Mouse (Mus musculus) regulatory T cell (primary cell): ENCODE measurements at regions not wholly inside any gene's neighbourhood (a gene's known extent, or its start where the extent isn't known, plus 50 kb on each side); places are given as distances from the start of the nearest gene placed in this dataset.

Source experiments
- in situ Hi-C: fragments of 300-600 bp; cut with MboI, MseI; formaldehyde crosslinking; loops from one replicate; pipeline ENCODE4 v1.15.1; 2025; ENCODE audit warnings: high pct_unique_total_duplicates

DNA sequence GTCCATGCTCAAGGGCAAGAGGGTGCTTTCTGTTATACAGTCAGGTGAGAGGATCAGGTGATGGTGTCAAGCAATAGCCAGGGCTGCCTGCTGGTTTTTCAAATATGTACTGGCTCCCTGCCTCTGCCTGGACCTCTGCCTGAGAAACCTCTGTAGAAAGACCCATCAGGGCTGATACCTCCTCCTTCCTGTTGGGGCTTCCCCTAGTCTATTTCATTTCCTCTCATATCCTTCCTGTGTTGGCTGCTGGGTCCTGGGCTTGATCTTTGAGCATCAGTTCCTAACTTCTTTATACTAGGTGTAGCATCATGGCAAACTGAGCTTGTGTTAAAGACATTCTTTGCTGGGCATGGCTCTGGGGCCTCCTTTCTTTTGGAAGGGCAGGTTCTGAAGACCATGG lies 89.5 kb downstream of the Tmem38b start:
- in situ Hi-C loops, result loop anchor here (5.0 kb wide), 1 partner anchor 33 kb away; no protein-coding TSS in a partner anchor

DNA sequence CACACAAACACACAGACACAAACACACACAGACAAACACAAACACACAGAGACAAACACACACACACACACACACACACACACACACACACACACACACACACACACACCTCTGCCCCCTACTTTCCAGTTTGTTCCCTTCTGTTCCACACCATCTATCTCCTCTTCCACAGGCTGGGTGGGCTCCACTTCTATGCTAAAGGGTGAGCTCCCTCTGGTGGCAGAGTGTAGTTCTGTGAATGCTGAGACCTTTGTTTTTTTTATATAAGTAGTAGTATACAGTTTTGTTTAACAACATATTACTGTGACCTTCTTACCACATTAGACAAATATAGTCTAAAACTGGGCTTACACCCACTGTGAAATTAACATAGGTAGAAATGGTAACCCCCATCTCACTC lies 93.3 kb downstream of the Tmem38b start:
- in situ Hi-C loops, result loop anchor here (5.0 kb wide), 1 partner anchor 37 kb away; no protein-coding TSS in a partner anchor

DNA sequence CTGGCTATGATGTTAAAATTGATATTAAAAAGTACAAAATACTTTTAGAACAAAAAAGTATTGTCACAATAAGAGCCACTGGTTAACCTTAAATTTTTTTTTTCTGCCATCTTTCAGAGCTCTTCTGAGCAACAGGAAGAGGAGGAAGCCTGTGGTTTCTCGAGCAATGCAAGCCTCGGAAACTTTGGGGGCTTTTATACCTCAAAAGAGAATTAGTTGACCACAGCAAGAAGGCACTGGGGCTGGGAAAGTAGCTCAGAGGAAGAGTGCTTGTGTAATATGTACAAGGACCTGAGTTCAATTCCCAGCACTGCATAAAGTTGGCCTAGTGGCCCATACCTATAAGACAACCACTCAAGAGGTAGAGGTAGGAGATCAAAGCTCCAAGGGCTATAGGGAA lies 94.7 kb downstream of the Tmem38b start:
- in situ Hi-C loops, result no loop called here

DNA sequence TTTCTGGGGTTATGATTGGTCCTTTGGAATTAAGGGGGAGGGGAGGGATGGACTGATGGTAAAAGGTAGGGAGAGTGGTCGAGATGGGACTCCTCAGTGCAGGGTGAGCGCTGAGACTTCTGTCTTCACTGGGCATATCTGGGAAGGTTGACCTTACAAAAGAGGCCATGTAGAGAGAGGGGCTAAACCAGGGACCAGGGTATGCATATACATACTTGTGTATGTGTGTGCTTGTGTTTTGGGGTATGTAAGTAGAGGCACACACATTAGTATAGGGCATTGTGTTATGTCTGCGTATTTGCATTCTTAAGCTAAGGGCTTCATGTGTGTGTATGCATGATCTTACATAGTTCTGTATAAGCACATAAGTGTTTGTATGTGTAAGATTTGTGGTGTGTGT lies 105.2 kb downstream of the Tmem38b start:
- in situ Hi-C loops, result no loop called here

DNA sequence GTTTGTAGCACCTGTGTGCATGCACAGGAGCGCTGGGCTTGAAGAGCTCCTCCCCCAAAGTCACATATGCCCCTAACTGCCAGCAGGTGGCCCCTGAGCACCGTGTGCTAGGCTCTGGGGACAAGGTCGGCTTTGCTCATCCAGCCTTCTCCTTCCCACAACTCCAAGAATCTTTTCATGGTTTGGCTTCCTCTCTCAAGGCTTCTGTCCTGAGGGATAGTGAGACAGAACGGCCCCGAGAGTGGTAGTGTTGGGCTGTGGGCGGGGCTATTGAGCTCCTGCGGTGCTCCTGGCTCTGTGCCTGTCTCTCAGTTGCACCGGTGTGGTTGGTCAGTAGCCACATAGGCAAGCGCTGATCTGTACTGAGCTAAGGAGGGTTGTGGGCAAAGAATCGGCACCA lies 105.7 kb downstream of the Tmem38b start:
- in situ Hi-C loops, result no loop called here

DNA sequence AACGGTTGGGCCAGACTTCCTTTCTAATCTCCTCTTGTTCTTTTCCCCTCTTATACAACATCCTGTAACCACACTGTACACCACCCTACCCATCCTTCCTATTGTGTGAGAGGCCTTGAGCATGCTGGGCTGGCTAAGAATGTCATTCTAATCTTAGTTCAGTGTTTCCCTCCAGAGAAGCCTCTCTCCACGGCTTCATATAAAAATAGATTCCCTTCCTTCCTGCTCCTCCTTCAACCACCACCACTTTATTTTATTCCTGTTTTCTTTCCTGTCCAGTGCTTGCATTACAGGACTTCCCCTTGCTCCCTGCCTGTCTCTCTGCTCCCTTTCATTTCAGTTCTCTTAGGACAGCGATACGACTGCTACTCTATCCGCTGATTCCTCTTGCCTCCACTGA lies 109.5 kb downstream of the Tmem38b start:
- in situ Hi-C loops, result no loop called here

DNA sequence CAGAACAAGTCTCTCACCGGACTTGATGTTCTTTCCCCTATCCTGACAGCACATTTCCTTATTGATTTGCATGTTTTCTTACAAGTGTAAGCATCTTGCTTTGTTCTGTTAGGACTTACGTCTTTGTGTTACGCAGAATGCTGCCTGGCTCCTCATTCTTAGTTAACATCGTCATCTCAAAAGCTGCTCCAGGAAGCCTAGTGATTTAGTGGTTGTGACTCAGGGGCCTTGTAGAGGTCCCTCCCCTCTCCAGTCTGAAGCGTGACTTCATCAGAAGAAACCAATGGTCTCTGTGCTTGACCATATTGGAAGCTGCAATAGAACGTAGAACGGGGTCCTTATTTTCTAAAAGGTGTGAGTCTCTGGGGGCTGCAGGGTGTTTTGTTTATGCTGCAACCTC lies 122.9 kb downstream of the Tmem38b start:
- in situ Hi-C loops, result no loop called here

DNA sequence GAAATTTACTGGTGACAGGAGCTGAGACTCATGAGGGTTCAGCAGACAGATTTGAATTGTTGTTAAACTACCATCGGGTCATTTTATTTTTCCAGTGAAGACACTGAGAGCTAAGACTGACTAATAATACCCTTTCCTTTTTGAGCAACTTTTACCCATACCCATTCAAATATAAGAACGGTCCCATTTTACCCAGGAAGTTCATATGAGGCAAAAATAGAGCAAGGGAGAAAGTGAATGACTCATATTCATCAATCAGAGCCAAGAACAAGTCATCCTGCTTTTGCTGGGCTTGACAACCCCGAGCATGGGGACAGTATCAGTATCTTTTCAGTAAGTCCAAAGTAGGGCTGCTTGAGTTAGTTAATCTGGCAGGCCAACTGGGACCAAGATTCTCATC lies 123.3 kb downstream of the Tmem38b start:
- in situ Hi-C loops, result no loop called here

DNA sequence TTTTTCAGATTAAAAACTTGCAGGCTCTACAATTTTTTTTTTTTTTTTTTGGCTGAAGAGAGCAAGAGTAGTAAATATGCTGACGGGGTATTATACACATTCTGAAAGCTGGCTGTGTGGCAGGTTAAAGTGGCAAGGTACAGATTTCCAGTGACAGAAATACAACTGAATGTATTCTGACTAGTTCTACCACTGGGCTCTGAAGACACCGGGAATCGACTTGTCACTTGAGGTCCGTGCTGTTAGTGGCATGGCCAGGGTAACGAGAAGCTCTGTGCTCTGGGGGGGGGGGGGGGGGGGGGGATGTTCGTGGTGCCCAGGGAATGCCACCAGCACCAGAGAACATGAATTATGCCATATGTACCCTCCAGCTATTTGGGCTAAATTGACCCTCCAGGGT lies 124.7 kb downstream of the Tmem38b start:
- in situ Hi-C loops, result no loop called here

DNA sequence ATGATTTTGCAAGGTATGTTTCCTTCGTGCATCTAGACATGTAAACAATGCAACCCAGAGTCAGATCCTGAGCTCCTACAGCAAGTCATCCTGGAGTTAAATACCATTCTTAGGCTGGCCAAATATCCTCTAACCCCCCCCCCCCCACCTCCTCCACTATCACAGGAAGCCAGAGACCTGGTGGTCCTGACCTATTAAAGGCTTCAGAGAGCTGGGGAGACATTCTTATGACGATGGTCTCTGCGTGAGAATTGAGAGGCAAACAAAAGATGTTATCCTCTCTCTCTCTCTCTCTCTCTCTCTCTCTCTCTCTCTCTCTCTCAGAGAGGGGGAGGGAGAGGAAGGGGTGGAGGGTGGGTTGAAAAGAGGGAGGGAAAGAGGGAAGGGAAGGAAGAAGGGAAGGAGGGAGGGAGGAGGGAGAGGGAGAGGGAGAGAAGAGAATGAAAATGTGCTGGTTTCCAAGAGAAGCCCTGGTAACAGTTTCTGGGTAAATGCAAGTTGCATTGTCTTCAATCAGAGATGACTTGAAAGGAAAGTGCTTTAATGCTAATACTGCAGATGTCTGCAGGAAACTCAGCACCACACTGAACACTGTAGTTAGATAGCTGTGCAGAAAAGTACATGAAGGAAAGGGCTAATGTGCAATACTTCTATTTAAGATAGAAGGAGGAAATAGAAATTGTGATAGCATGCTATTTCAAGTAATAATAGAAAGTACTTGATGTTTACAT lies 125.3 kb downstream of the Tmem38b start:
- in situ Hi-C loops, result no loop called here

DNA sequence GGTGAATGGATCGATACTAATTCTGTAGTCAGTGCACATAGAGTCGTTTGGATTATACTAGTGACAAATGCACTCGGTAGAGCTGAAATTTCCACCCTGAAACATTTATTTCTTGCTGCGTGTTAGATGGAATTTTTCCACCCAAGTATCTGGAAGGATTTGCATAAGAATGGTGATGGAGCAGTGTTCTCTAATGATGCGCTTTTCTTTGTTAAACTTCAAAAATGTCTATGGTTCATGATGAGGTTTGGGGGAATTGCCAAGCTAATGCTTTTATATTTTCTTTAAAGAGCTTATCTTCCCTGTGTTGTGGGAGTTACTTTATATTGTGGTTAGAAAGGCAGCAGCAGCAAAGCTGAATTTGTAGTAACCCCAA lies 125.9 kb downstream of the Tmem38b start:
- in situ Hi-C loops, result no loop called here

DNA sequence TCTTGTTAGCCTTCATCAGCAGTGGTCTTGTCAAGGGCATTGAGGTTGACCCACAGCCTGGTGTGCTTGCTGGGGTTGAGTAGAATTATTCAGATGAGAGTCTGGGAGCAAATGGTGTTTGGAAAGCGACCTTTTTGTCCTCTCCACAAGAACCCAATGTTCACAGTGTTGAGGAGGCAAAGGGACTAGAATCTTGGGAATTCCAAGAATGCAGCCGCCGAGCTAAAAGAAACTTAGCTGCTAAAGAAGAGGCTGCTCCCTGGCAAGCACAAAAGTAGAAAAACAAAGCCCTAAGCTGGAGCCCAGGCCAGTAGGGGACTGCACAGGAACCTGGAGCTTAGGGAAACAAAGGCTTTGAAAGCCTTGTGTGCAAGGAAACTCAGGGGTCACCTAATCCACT lies 126.4 kb downstream of the Tmem38b start:
- in situ Hi-C loops, result no loop called here

DNA sequence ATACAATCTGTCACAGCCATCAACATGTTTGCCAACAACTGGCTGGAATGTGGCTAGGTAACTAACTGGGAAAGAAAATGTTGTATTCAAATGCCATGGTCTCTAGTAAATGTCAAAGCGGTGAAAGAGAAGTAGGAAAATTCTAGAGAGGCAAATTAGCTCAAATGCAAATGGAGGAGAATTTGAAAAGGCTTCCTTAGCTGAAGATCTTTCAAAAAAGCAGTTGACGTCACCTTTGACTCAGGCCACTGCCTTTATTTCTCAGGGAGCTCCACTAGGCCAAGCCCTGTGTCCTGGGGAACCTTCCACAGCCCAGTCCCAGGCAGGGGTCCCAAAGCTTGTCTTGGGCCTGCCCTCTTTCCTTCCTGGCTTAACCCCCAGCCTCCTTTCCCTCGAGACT lies 136.6 kb downstream of the Tmem38b start:
- in situ Hi-C loops, result no loop called here

DNA sequence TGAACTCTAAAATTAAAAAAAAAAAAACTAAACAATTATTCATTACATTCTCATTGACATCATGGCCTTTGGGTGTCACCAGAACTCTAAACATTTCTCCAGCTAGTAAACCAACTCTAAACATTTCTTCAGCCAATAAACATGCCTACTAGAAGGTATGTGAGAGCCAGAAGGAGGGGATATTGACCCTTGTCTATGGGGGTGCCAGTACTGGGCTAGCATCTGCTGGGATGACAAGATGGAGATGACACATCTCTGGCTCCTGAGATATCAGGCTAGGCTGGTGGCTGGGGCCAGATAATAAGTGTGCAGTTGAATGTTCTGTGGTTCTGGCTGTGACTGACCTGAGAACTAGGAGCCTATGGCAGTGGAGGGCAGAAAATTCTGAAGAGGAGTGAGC lies 144.6 kb downstream of the Tmem38b start:
- in situ Hi-C loops, result no loop called here

DNA sequence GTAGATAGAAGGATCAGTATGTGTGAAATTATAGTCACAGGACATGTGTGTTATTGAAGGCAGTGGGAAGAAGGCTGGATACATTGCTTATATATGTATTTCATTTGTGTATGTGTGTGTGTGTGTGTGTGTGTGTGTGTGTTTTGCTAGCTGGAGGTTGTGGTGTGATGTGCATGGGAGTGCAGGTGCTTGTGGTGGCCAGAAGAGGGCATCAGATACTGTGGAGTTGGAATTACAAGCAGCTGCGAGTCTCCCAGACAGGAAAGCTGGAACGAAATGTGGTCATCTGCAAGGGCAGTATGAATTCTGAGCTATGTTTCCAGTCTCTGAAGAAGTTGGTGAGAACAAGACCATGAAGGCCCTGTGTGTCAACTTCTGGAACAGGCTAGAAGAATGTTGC lies 145.1 kb downstream of the Tmem38b start:
- in situ Hi-C loops, result no loop called here

DNA sequence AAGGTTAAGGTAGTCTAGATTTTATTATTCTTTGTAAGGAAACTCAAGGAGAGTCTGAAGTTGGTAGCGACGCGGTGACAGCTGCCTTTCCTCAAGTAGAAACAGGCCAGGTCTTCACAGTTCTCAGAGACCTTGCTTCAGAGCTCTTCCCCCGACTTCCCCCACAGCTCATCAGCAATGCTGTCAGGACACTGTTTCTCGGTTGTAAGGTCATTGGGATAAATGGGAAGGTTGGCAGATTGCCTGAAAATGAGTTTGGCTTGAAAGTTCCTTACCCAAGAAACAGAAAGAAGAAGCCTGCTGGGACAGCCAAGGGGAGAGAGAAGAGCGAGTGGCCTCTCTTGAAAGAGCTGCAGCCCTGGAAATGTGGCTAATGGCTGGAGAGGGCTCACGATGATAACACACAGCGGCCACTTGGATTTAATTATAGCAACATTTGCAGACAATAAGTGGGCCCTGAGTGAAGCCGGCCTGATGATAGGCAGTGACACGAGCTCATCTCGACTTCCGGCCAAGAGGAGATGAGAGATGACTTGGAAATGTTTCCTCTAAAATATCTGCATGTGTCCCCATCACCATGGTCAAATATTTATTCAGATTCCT lies 150.3 kb downstream of the Tmem38b start:
- in situ Hi-C loops, result no loop called here

DNA sequence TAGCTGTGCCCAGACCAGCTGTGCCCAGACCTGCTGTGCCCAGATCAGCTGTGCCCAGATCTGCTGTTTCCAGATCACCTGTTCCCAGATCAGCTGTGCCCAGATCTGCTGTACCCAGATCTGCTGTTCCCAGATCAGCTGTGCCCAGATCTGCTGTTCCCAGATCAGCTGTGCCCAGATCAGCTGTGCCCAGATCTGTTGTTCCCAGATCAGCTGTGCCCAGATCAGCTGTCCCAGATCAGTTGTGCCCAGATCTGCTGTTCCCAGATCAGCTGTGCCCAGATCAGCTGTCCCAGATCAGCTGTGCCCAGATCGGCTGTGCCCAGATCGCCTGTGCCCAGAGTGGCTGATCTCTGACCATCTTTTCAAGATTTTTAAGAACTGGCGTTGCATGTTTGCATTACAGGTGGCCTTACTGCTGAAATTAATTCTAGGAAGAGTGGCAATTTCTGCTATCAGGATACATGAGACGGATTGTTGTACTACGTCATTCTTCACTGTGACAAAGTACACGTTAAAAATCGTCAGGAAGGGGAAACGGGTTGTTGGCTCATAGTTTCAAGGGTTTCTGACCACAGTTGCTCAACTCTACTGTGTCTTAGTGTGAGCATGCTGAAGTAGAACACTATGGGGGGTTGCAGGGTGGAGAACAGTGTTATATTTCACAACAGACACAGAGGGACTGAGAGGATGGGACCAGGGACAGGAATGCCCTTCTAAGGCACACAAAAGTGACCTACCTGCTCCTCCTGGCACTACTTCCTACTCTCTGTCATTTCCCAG lies 160.9 kb downstream of the Tmem38b start:
- in situ Hi-C loops, result no loop called here

DNA sequence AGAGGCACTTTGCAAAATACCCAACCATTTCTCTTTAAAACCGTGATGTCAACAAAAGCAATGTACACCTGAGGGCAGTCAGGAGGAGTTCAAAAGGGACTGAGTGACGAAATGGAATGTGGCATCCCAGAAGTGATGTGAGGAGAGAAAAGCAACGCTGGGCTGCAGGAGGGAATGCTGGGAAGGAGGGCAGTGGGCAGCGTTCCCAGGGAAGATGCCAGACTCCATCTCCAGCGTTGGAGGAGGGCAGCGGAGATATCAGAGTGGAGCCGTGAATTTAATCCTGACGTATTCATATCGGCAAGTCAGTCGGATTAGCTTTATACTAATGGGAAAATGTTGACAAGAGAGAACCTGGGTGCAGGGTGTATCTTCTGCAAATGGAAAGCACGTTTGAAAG lies 161.7 kb downstream of the Tmem38b start:
- in situ Hi-C loops, result no loop called here

DNA sequence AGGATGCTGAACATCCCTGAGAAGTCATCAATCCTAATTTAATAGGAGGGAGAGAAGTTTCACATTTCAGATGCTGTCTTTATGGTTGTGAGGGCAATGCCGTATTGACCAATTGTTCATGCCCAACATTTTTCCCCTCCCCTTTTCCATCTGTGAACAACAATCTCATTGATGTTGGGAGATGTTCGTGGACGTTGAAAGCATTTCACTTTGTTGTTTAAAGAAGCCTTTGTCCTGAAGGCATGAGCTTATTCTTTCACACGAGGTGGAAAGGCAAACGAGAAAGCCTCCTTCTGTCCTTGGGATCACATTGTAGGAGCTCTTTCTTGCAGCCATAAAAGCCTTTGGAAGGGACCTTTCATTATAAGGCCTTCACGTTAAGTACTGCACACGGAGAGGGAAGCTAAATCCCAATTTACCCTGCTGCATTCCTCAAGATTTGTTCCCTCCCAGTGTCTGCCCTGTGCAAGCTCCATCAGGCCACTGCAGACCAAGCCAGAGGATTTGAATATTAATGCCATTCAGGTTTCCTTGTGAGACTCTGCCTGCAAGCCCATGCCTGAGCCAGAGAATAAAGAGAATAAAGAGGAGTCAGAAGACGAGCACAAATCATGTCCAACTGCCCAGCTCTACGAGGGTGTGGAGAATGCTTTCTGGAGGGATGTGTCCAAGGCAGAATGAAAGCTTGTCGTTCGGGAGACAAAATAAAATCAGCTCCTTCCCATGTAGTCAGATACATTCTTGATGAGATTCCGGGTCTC lies 195.4 kb downstream of the Tmem38b start:
- in situ Hi-C loops, result no loop called here

DNA sequence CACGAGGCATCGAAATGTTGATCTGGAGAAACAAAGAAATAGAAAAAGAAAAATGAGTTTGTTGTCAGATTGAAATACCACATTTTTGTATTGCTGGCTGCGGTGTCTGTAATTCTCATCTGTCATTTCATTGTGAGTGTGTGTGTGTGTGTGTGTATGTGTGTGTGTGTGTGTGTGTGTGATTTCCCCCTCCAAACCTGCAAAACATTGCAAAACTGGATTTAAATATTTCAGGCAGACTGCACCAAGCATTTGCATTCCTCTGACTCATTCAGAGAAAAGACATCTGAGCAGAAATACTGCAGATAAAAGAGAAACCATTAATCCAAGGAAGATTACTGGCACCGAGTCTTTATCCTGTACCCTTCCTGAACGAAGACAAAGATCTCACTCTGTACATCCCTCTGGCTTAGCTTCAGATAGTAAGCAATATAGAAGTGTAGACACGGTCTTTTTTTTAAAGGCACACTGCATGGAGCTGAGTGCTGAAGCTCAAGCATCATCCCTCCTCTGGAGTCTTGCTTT lies 196.1 kb downstream of the Tmem38b start:
- in situ Hi-C loops, result no loop called here

DNA sequence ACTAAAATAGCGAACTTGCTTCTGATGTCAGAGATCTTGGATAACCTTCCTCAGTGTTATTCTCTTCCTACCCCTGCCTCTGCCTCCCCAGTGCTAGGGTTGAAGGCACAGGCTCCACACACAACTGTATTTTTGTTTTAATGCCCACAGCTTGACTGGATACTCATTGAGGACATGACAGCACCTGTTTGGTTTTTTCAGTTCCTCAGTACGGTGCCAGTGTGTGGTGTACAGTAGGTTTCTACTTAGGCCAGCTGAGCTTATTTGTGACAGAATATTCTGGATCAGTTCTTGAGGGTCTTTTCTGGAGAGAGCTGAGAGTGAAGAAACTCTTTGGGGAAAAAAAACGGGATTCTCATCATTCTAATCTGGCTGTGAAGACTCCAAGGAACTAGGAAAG lies 201.1 kb downstream of the Tmem38b start:
- in situ Hi-C loops, result no loop called here
